Mouse (Mus musculus) A20 (cell line): ENCODE measurements around the gene Mgat5.

Source experiments
- DNase-seq: peaks from one replicate; pipeline ENCODE4 v3.0.0-alpha.2; 2011; ENCODE audit warnings: low read depth, low spot score

The Mgat5 gene

GRCm38 (mm10) chr1:127204817-127205485 lies at the start of gene Mgat5:
Mgat5 (plus strand) TSS chr1:127205015.
- peak; percentile 95 for DNase-seq

GRCm38 (mm10) chr1:127160118-127160760 lies 44.6 kb upstream of the Mgat5 start:
- DNase-seq = no peak

GRCm38 (mm10) chr1:127164589-127165160 lies 40.1 kb upstream of the Mgat5 start:
- no peak for DNase-seq

GRCm38 (mm10) chr1:127166521-127166920 lies 38.3 kb upstream of the Mgat5 start:
- no peak for DNase-seq

GRCm38 (mm10) chr1:127167586-127167985 lies 37.2 kb upstream of the Mgat5 start:
- no peak for DNase-seq

- DNase-seq = no peak
Observed at GRCm38 (mm10) chr1:127168205-127168604, 36.6 kb upstream of the Mgat5 start.

- no peak for DNase-seq
Observed at GRCm38 (mm10) chr1:127169516-127169915, 35.3 kb upstream of the Mgat5 start.

- no peak for DNase-seq
Observed at GRCm38 (mm10) chr1:127171361-127171760, 33.5 kb upstream of the Mgat5 start.

GRCm38 (mm10) chr1:127173448-127173847 lies 31.4 kb upstream of the Mgat5 start:
- no peak for DNase-seq

GRCm38 (mm10) chr1:127192396-127192795 lies 12.4 kb upstream of the Mgat5 start:
- no peak for DNase-seq

- DNase-seq = no peak
Observed at GRCm38 (mm10) chr1:127199186-127199585, 5.6 kb upstream of the Mgat5 start.

GRCm38 (mm10) chr1:127202360-127202759 lies 2.5 kb upstream of the Mgat5 start:
- DNase-seq = no peak

- DNase-seq = peak; percentile 40
Observed at GRCm38 (mm10) chr1:127203231-127203764, 1.5 kb upstream of the Mgat5 start.

GRCm38 (mm10) chr1:127205501-127206019 lies 745 bp downstream of the Mgat5 start:
- no peak for DNase-seq

- DNase-seq = peak; percentile 30
Observed at GRCm38 (mm10) chr1:127206020-127206641, 1.3 kb downstream of the Mgat5 start.

GRCm38 (mm10) chr1:127206881-127207555 lies 2.2 kb downstream of the Mgat5 start:
- peak; percentile 17 for DNase-seq

GRCm38 (mm10) chr1:127208167-127208566 lies 3.4 kb downstream of the Mgat5 start:
- no peak for DNase-seq

GRCm38 (mm10) chr1:127212812-127213211 lies 8.0 kb downstream of the Mgat5 start:
- no peak for DNase-seq

GRCm38 (mm10) chr1:127213434-127213833 lies 8.6 kb downstream of the Mgat5 start:
- DNase-seq = no peak

- DNase-seq = no peak
Observed at GRCm38 (mm10) chr1:127214585-127215232, 9.9 kb downstream of the Mgat5 start.

GRCm38 (mm10) chr1:127216979-127217378 lies 12.2 kb downstream of the Mgat5 start:
- no peak for DNase-seq
